Mouse (Mus musculus): ENCODE data around the gene Ccdc42. TPM values are rescaled to one million over a fixed set of nuclear protein-coding genes. Genes with fewer than 3 reads are reported as not detected.

Ccdc42 gene
- polyA plus RNA-seq (2012; rRNA removed), result 0.36 and 0.92 TPM in 2 replicates

DNA sequence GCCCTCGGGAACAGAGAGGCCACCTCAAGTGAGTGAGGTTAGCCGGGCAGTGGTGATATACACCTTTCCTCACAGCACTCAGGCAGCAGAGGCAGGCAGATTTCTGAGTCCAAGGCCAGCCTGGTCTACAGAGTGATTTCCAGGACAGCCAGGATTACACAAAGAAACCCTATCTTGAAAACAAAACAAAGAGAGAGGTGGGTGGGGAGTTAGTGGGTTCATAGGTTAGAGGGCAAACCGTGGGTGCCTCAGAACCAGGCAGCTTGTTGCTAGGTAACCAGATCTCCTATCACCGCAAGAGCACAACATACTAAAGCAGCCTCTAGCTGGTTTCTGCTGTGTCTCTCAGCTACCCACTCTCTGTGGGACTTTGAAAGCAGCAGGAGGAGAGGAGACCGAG, at the start of gene Ccdc42:
Gene Ccdc42, plus strand, starts transcription at position 301 of the 400 bp plus-strand sequence.
- Histone ChIP-seq H3K4me1 (ENCODE audit: control insufficient read depth, insufficient read depth, low read length) (no peaks in the 10 kb centered on the region), H3K27ac (ENCODE audit: insufficient read depth, low read length) (no peak within 1 kb of the TSS), H3K4me3 (ENCODE audit: insufficient read depth, low read length) (no peak within 1 kb of the TSS)
- TF ChIP-seq CTCF (IDR thresholded peaks at IDR 0.05; ENCODE audit: extremely low read depth, insufficient read depth, low read length), result no peak

DNA sequence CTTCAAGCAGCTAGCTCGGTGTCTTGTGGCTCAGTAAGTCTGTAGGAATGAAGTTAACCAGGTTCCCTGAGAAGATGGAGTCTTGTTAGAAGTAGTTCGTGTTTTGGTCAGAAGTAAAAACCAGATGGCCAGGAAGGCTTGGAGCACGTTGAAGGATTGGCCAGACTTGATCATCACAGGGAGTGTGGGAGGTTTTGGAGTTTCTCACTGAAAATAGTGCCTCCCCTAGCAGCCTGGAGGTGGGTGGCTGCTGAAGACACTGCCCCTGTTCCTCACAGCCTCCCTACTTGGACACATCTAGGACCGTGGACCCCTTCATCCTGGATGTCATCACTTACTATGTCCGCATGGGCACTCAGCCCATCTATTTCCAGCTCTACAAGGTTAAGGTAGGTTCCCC, 47.2 kb upstream of the Ccdc42 start:
- TF ChIP-seq POLR2A (IDR thresholded peaks at IDR 0.05; ENCODE audit: extremely low read depth, insufficient read depth, low read length) (no peak), CTCF (IDR thresholded peaks at IDR 0.05; ENCODE audit: extremely low read depth, insufficient read depth, low read length) (no peak)
- Histone ChIP-seq H3K4me3 (ENCODE audit: insufficient read depth, low read length) (no peak overlapping the region), H3K4me1 (ENCODE audit: control insufficient read depth, insufficient read depth, low read length) (no peaks in the 10 kb centered on the region), H3K27ac (ENCODE audit: insufficient read depth, low read length) (no peak overlapping the region)

DNA sequence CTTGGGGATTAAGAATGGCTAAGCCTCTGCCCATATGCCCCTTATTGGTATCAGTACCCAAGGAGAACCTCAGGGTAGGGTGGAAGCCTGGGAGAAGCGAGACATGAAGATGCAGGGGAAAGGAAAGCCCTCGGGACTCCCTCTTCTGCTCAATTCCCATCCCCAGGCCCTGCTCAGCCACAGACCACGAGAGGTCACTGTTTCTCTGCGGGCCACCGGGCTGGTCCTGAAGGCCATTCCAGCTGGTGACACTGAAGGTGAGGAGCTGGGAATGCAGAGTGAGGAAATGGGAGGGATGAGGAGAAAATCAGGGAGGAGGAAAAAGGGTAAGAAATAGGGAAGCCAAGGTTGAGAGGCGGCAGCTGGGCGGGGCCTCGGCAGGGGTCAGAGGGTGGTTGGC, 42.3 kb upstream of the Ccdc42 start:
- peak; percentile 47; the same call in 1 of the 2 replicates for TF ChIP-seq CTCF (IDR thresholded peaks at IDR 0.05; ENCODE audit: extremely low read depth, insufficient read depth, low read length)
- no peak for TF ChIP-seq POLR2A (IDR thresholded peaks at IDR 0.05; ENCODE audit: extremely low read depth, insufficient read depth, low read length)
- Histone ChIP-seq H3K27ac (ENCODE audit: insufficient read depth, low read length) (no peak overlapping the region), H3K4me1 (ENCODE audit: control insufficient read depth, insufficient read depth, low read length) (no peaks in the 10 kb centered on the region), H3K4me3 (ENCODE audit: insufficient read depth, low read length) (no peak overlapping the region)

DNA sequence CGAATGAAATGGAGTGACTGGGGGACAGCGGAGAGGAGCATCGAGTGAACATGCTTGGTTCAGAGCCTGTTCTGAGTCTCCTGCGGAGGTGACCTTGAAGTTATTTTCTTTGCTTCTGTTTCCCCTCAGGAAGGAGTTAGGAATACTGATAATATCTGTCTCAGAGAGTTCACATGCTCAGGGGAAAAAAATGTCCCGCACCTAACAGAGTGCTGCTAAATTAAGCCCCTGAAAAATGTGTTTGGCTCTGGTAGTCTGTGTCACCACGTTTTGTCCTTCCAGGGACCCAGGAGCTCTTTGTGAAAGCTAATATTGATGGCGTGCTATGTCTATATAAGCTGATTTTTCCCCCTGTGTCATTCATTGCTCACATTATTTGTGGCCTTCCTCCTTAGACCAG, 41.6 kb upstream of the Ccdc42 start:
- Histone ChIP-seq H3K4me1 (ENCODE audit: control insufficient read depth, insufficient read depth, low read length) (no peaks in the 10 kb centered on the region), H3K4me3 (ENCODE audit: insufficient read depth, low read length) (no peak overlapping the region), H3K27ac (ENCODE audit: insufficient read depth, low read length) (no peak overlapping the region)
- TF ChIP-seq POLR2A (IDR thresholded peaks at IDR 0.05; ENCODE audit: extremely low read depth, insufficient read depth, low read length), result no peak
- no peak for TF ChIP-seq CTCF (IDR thresholded peaks at IDR 0.05; ENCODE audit: extremely low read depth, insufficient read depth, low read length)

DNA sequence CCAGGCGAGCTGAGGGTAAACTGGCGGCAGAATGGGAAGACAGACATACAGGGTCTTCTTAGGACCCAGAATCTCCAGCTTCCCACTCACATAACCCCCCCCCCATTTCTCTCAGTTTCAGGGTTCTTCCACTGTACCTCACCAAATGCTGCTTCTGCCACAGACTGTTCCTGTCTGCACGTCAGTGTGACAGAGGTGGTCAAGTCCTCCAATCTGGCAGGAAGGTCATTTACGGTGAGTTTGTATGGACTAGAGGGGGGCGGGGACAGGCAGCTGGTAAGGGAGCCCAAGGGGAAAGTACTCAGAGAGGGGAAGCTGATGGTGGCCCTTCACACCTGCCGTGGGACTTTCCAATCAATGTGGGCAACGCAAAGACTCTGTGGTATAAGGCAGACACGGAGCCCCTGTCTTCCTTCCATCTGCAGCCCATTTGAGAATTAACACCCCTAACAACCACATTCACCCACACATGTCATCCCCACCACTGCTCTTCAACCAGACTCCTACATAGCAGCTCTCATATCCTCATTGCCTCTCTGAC, 41.1 kb upstream of the Ccdc42 start:
- Histone ChIP-seq H3K4me1 (ENCODE audit: control insufficient read depth, insufficient read depth, low read length) (no peaks in the 10 kb centered on the region), H3K4me3 (ENCODE audit: insufficient read depth, low read length) (no peak overlapping the region), H3K27ac (ENCODE audit: insufficient read depth, low read length) (no peak overlapping the region)
- TF ChIP-seq CTCF (IDR thresholded peaks at IDR 0.05; ENCODE audit: extremely low read depth, insufficient read depth, low read length), result no peak
- TF ChIP-seq POLR2A (IDR thresholded peaks at IDR 0.05; ENCODE audit: extremely low read depth, insufficient read depth, low read length), result no peak

DNA sequence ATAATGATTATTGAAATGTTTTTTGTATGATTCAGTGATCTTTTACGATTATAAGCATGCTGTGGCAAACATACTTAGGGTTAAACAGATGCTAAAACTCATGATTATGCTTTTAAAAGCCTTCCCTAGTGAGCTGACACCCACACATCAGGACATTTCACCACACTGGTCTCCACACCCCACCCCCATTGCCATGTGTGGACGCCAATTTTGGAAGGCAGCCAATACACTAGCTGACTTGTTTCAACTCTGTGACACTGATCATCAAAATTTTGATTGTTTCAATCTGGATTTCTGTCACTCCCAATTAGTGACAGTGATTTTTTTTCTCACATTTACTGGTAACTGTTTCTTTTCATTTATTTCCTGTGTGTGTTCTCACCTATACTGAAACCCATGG, 39.3 kb upstream of the Ccdc42 start:
- Histone ChIP-seq H3K27ac (ENCODE audit: insufficient read depth, low read length) (no peak overlapping the region), H3K4me3 (ENCODE audit: insufficient read depth, low read length) (no peak overlapping the region), H3K4me1 (ENCODE audit: control insufficient read depth, insufficient read depth, low read length) (no peaks in the 10 kb centered on the region)
- no peak for TF ChIP-seq POLR2A (IDR thresholded peaks at IDR 0.05; ENCODE audit: extremely low read depth, insufficient read depth, low read length)
- TF ChIP-seq CTCF (IDR thresholded peaks at IDR 0.05; ENCODE audit: extremely low read depth, insufficient read depth, low read length), result no peak

DNA sequence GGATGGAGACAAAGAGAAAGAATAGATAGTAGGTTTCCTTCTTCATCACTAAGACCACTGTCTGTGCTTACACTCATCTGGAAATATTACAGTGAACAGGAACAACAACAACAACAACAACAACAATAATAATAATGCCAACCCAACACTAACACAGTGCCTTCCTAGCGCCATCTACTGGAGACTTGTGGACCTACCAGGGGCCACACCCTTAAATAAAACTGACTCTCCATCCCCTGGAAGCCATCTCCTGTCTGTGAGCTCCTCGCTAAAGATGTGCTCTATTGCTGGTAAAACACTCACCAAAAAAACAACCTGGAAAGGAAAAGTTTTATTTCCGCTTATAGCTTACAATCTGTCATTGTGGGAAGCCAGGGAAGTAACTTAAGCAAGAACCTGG, 37.2 kb upstream of the Ccdc42 start:
- Histone ChIP-seq H3K27ac (ENCODE audit: insufficient read depth, low read length) (no peak overlapping the region), H3K4me3 (ENCODE audit: insufficient read depth, low read length) (no peak overlapping the region)
- TF ChIP-seq CTCF (IDR thresholded peaks at IDR 0.05; ENCODE audit: extremely low read depth, insufficient read depth, low read length) (peak; percentile 48), POLR2A (IDR thresholded peaks at IDR 0.05; ENCODE audit: extremely low read depth, insufficient read depth, low read length) (no peak)

DNA sequence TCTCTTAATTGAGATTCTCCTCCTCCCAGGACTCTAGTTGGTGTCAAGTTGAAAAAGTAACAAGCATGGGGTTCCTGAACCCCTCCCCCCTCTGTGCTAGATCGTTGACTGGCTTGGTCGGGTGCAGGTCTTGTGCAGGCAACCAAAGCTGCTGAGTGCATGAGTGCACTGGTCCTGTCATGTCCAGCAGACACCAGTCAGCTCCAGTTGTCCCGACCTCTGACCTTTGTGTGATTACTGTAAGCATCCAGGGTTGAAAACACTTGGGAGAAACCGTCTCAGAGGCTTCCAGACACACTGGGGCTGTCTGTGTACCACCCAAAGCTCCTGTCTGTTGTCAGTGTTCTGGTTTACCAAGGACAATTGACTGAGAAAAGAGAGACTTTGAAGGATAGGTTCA, 36.5 kb upstream of the Ccdc42 start:
- no peak for TF ChIP-seq POLR2A (IDR thresholded peaks at IDR 0.05; ENCODE audit: extremely low read depth, insufficient read depth, low read length)
- TF ChIP-seq CTCF (IDR thresholded peaks at IDR 0.05; ENCODE audit: extremely low read depth, insufficient read depth, low read length), result no peak
- H3K4me3 ChIP-seq (ENCODE audit: insufficient read depth, low read length), result no peak overlapping the region
- H3K27ac ChIP-seq (ENCODE audit: insufficient read depth, low read length), result no peak overlapping the region
- no peaks in the 10 kb centered on the region for H3K4me1 ChIP-seq (ENCODE audit: control insufficient read depth, insufficient read depth, low read length)

More for the DNA sequence above, 37.2 kb upstream of the Ccdc42 start:
- no peaks in the 10 kb centered on the region for H3K4me1 ChIP-seq (ENCODE audit: control insufficient read depth, insufficient read depth, low read length)

DNA sequence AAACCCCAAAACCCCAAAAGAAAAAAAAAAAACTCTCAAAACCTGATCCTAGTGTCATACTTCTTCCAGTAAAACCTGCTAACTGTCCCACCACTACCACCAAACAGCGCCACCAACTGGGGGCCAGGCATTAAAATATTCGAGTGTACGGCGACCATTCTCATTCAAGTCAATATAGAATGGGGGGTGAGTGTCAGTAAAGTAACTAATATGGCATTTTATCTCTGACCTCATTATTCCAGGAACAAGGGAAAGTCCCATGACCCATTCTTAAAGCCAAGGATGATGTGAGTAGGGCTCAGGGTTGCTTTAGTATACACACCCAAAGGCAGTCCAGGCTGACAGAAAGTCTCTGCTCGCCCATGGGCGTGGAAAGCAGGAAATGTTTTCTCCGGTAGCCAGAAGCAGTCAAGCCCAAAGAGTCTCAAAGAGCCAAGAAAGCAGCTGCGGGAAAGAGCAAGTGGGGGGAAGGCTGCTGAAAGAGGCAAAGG, 32.8 kb upstream of the Ccdc42 start:
- TF ChIP-seq CTCF (IDR thresholded peaks at IDR 0.05; ENCODE audit: extremely low read depth, insufficient read depth, low read length), result peak; percentile 45; the same call in 1 of the 2 replicates
- no peak for TF ChIP-seq POLR2A (IDR thresholded peaks at IDR 0.05; ENCODE audit: extremely low read depth, insufficient read depth, low read length)
- H3K4me3 ChIP-seq (ENCODE audit: insufficient read depth, low read length), result no peak overlapping the region
- no peaks in the 10 kb centered on the region; the same call in 1 of the 2 replicates for H3K4me1 ChIP-seq (ENCODE audit: control insufficient read depth, insufficient read depth, low read length)
- no peak overlapping the region for H3K27ac ChIP-seq (ENCODE audit: insufficient read depth, low read length)

DNA sequence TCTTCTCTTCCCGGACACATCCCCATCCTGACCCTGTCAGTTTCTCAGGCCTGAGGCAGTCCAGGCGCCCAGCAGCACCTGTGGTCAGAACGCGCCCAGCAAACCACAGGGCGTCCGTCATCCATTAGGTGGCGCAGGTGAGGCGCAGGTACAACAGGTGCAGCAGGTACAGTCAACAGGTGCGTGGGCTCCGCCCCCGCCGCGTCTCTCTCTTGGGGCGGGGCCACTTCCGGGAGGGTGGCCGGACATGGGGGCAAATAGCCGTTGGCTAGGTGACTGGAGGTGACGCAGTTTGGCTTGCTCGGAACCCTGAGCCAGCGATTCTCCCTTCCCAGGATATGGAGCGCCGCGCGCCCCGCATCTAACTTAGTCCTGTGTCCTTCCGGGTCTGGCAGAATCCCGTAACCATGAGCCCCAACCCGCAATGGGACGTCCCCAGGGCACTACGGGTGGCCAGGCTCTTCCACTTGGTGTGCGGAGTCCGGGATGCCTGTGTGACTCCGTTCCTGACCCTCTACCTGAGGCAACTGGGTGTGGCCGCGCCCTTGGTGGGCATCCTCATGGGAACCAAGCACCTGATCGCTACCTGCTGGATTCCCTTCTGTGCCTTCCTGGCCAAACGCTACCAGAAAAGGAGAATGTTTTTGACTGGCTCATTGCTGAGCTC, 30.8 kb upstream of the Ccdc42 start, which contains the start of gene Mfsd6l:
Gene Mfsd6l, plus strand, starts transcription at position 269 of the 667 bp plus-strand sequence.
- TF ChIP-seq POLR2A (IDR thresholded peaks at IDR 0.05; ENCODE audit: extremely low read depth, insufficient read depth, low read length) (no peak), CTCF (IDR thresholded peaks at IDR 0.05; ENCODE audit: extremely low read depth, insufficient read depth, low read length) (peak; percentile 21; the same call in 1 of the 2 replicates)
- Histone ChIP-seq H3K4me3 (ENCODE audit: insufficient read depth, low read length) (peak within 1 kb of the TSS; percentile 10; the same call in 1 of the 2 replicates), H3K27ac (ENCODE audit: insufficient read depth, low read length) (no peak within 1 kb of the TSS), H3K4me1 (ENCODE audit: control insufficient read depth, insufficient read depth, low read length) (no peaks in the 10 kb centered on the region; the same call in 1 of the 2 replicates)

Data from cortical plate, adult 2 months (tissue).